Mouse (Mus musculus) NIH3T3 (cell line): Measurements from ENCODE around the gene Lair1.
A peak's percentile ranks its signal among the peaks of the same experiment; 100 is the strongest.
"Not testable (repeated sequence)": the region's sequence is repeated elsewhere in the genome, so short reads cannot be mapped to it uniquely, and the experiment has no call there.

Source experiments
- DNase-seq: peaks from one replicate; pipeline ENCODE4 v3.0.0-alpha.2; 2012; ENCODE audit warnings: low read depth

Gene Lair1

GRCm38 (mm10) chr7:4063013-4063412 lies at the start of gene Lair1:
Gene Lair1, minus strand, starts transcription at chr7:4063204.
- no peak for DNase-seq

DNA sequence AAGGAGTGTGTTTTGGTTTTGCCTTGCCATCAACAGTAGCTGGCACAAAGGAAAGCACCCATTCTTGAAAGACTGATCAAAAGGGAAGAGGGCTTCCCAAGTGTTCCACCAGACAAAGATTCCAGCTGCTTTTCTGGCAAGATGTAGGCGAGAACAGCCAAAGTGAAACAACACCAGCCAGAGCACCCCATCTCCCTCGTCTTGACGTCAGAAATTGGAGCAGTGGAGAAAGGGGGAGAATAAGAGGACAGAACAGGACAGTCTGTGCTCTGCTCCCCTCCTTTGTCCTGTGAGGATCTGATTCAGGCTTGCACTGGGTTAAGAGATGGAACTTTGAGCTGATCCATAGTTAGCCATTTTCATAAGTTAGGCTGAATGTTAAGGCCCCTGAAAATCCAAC lies 48.8 kb upstream of the Lair1 start:
- no peak for DNase-seq

- peak; percentile 81 for DNase-seq
Measured at GRCm38 (mm10) chr7:4103411-4103810, 40.4 kb upstream of the Lair1 start.

- no peak for DNase-seq
Measured at GRCm38 (mm10) chr7:4101144-4101543, 38.1 kb upstream of the Lair1 start.

DNA sequence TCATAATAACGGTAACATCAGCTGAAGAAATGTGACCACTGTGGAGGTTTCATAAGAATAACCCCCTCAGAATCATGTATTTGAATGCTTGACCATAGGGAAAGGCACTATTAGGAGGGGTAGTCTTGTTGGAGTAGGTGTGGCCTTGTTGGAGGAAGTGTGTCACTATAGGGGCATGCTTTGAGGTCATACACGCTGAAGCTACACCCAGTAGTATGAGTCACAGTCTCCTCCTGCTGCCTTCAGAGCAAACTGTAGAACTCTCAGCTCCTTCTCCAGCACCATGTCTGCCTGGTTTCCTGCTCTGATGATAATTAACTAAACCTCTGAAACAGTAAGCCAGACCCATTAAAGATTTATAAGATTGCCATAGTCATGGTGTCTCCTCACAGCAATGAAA lies 35.8 kb upstream of the Lair1 start:
- DNase-seq, result peak; percentile 60

GRCm38 (mm10) chr7:4098301-4098700 lies 35.3 kb upstream of the Lair1 start:
- DNase-seq, result peak; percentile 51

- no peak for DNase-seq
Measured at GRCm38 (mm10) chr7:4091170-4091569, 28.2 kb upstream of the Lair1 start.

GRCm38 (mm10) chr7:4088679-4089078 lies 25.7 kb upstream of the Lair1 start:
- DNase-seq, result no peak

DNA sequence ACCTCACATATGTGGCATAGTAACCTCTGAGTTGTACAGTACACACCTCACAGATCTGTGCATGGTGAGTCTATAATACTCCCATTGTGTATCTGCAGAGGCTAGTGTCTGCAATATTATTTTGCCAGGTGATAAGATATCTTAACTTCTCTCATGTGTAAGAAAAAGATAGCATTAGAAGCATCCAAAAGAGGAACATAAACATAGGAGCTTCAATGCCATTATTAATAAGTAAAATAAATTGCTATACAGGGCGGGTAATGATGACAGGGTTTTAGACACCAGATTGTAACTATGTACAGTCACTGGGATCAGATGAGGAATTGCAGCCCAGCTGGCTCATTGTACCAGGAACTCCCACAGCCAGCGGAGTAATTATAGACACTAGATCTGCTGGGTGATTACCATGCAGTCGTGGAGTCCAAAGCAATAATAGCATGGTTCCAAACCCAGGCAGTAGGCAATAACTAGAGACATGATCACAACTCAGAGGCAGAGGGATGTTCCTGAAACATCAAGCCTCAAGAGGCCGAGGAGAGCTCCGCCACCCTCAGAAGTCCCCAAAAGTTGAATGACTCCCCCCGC lies 25.0 kb upstream of the Lair1 start:
- no peak for DNase-seq

DNA sequence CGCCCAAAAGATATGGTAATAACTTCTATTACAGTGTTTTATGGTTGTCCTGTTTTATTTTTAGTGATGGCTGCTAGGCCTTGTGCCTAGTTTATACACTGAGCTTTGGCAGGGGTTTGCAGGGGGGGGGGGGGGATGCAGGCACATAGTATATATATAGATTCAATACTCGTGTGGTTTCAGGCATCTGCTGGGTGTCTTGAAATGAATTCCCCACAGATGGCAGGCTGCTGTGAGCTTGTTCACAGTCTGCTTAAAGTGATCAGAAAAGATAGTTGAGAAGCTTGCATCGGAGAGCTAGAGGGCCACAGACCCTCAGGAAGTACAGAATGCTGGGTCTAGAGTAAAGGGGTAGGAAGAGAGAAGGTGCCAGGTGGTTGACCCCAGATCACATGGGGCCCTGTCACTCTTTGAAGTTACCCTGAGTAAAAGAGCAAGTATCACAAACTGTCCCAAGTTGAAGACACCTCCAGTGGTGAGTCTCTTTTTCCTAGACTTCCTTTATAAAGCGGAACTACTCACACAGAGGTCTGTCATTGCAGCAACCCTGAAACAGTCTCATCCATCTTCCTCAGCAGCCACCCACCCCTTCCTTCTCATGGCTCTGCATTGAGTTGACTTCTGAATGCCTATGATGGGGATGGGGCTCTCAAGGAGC lies 24.4 kb upstream of the Lair1 start:
- no peak for DNase-seq

GRCm38 (mm10) chr7:4085562-4085961 lies 22.6 kb upstream of the Lair1 start:
- DNase-seq, result no peak

DNA sequence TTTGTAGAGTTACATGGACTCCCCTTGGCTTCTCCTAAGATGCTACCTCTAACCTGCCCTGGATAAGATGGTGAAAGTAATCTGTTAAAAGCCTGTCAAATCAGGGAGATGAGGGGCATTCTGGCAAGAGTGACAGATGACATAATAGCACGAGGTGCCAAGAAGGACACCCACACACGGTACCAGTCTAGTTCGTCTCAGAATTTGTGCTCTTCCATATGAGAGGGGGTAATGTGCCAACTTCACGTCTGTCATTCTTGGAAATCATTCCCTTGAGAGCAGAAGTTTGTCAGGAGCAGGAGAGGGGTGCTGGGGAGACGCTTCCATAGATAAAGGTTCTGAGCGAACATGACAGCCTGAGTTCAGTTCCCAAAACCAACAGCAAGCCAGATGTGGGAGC lies 21.2 kb upstream of the Lair1 start:
- DNase-seq, result no peak

DNA sequence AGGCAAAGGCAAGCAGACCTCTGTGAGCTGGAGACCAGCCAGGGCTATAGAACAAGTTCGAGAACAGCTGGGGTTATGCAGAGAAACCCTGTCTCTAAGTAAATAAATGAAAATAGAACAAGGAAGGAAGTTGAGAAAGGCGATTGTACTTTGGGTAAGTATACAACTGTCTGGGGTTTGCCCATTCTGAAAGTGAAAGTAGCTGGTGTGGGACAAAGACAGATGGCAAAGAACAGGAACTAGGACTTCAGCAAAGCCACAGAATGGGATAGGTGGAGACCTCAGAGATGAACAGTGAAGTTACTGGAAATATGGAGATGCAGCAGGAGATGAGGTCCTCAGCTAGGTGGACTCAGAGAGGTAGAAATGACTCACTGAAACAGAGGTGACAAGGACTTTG lies 19.8 kb upstream of the Lair1 start:
- peak; percentile 37 for DNase-seq

- DNase-seq, result no peak
Measured at GRCm38 (mm10) chr7:4081706-4082105, 18.7 kb upstream of the Lair1 start.

GRCm38 (mm10) chr7:4080552-4080951 lies 17.5 kb upstream of the Lair1 start:
- no peak for DNase-seq

GRCm38 (mm10) chr7:4079511-4079910 lies 16.5 kb upstream of the Lair1 start:
- DNase-seq, result no peak

GRCm38 (mm10) chr7:4073144-4073543 lies 10.1 kb upstream of the Lair1 start:
- no peak for DNase-seq

DNA sequence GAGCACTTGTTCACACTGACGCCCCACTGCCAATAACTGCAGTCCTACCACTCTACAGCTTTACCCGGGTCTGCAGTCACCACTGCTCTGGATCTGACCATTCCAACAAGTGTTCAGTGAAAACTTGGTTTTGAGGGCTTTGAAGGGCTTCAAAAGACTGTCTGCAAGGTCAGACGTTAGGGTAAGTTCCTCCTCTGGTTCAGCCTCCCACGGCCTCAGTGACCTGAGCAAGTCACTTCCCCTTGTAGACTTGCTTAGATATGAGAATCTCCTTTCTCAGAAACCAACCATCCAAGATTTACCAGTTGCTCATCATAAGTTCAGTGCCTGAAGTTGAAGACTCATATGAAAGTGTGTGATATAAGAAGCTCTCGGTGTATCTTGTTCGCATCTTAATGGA lies 8.1 kb upstream of the Lair1 start:
- DNase-seq, result no peak

DNA sequence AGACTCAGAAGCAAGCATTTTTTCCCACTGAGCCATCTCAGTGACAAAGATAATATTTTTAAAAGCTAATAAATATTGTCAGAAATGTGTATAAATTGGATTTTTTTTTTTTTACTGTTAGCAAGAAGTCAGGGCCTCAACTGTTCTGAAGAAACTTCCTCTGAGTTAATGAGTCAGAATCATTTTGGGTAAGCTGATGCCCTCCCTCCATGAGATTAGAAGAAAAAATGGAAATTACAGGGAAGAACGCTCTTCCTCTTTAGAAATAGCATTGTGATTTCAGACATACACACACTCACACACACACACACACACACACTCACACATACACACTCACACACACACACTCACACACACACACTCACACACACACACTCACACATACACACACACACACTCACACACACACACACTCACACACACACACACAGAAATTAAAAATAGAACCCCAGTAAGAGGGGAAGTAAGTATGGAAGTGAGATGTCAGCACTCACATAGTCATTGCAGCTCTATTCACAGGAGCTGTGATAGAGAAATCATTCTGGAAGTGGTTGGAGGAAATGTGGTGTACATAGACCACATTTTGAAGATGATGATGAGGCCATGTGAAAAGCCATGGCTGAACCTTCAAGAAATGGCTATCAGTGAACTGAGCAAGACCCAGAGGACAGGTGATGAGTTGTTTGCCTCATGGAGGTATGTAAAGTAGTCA lies 866 bp upstream of the Lair1 start:
- no peak for DNase-seq

GRCm38 (mm10) chr7:4060602-4061188 lies 2.3 kb downstream of the Lair1 start:
- DNase-seq, result not testable (repeated sequence)

- peak; percentile 58 for DNase-seq
Measured at GRCm38 (mm10) chr7:4026794-4027421, 36.1 kb downstream of the Lair1 start.

- not testable (repeated sequence) for DNase-seq
Measured at GRCm38 (mm10) chr7:4004636-4005035, 58.4 kb downstream of the Lair1 start.

DNA sequence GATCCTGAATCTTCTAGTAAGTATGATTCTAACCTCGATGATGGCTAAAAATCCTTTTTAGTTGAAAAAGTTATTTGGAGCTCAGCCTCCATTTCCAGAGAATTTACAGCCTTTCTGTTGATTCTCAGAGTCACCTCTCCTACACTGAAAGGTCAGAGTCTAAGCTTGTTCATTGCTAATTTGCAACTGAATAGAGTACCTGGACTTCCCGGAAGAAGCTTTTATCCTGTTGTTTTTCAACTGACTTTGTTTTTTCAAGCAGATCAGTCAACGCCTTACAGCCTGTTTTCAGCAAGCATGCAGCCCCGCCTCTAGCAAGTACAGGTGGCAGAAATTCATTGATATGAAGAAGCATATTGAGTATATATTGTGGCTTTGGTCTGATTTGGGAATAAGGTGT lies 59.0 kb downstream of the Lair1 start:
- not testable (repeated sequence) for DNase-seq
